Mouse (Mus musculus) spleen, postnatal 4 days (tissue): ENCODE results near the gene Wdr37.

ENCODE experiments used
- DNase-seq, 2 experiments: peaks; one replicate each; pipeline ENCODE4 v3.0.0; 2022; ENCODE audit warnings: low spot score in 2 of 2

Gene Wdr37

DNA sequence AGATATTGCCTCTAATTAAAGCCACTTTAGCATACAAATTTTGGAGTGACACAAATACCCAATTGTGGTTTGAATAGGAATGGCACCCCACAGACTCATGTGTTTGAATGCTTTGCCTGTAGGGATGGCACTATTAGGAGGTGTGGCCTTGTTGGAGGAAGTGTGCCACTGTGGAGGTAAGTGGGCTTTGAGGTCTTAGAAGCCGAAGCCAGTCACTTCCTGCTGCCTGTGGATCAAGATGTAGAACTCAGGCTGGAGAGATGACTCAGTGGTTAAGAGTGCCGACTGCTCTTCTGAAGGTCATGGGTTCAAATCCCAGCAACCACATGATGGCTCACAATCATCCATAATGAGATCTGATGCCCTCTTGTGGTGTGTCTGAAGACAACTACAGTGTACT is 30.8 kb downstream of the Wdr37 start:
- DNase-seq = no peak

DNA sequence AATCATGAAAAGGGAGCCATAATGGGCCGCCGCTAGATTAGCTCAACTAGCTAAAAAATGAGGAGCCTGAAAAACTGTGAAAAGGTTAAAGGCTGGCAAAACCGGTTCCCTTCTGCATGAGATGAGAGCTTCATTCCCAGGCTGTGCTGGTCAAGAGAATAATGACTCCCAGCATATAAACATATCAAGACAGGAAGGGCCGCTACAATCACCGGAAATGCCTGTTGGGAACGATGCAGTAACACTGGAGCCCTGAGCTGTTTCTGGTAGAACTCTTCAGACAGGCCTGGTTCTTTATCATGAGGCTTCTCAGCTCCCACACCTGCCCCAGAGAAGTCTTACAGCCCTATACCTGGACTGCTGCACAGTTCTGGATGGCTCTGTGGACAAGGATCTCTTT is 31.8 kb downstream of the Wdr37 start:
- no peak for DNase-seq

DNA sequence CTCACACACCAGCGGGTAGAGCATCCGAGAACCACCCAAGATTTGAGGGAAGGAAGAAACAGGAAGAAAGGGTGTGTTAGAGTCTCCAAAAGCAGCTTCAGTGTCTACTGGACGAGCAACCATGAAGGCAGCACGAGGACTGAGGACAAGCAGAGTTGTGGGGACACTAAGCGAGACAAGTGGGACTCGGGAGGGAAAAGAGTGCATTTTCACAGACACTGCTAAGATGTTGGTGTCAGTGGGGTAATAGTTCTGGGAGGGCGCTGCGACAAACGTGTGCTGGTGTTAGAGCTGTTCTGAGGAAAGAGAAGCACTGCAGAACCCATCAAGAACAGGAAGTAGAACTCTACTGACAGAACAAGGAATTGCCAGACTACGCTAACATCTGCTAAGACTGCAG is 32.6 kb downstream of the Wdr37 start:
- DNase-seq = no peak

GRCm38 (mm10) chr13:8838394-8838793 is 33.3 kb downstream of the Wdr37 start:
- DNase-seq = no peak

GRCm38 (mm10) chr13:8834573-8834972 is 37.1 kb downstream of the Wdr37 start:
- DNase-seq = peak in 1 of 2 experiments; percentile 7

DNA sequence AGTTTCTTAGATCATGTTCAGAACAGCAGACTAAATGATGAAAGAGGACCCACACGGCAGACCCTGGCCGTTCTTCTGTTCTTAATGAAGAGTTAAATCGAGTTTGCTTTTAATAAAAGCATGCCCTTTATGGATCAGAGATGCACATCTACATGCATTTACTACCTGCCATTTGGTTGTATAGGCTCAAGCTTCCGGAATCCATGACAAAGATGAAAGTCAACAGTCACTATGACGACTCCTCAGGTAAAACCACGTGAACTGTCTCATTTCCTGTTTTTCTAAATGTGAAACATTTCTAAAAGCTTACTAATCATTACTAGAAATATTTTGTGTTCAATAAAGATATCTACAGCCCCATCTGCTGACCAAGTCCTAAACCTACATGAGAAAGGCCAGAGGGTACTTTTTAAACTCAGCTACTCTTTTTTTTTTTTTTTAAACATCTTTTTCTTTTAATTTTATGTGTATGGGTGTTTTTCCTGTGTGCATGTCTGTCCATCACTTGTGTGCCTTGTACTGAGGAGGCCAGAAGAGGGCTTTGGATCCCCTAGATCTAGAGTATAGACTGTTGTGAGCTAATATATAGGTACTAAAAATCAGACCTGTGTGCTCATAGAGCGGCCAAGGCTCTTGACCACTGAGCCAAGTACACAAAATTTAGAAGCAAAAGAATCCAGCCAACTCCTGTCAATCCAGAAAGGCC is 40.0 kb downstream of the Wdr37 start:
- no peak for DNase-seq

DNA sequence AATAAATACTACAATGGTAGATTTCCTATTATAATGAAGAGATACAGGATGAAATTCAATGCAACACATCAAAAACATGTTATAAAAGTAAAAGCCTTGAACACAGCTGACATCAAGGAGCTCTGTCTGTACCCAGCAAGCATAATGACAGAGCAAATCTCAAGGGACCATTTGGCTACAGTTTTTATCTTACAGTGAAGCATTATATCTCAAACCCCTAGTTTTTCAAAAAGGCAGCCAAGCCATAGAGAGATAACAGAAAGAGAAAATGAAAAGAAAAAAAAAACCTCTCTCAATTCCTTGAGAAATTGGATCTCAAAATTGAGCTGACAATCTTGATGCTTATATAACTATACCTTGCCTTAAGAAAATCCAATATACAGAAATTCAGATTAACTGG is 41.0 kb downstream of the Wdr37 start:
- DNase-seq = no peak

GRCm38 (mm10) chr13:8829784-8830183 is 41.9 kb downstream of the Wdr37 start:
- DNase-seq = no peak

GRCm38 (mm10) chr13:8828946-8829345 is 42.8 kb downstream of the Wdr37 start:
- peak; percentile 7 for DNase-seq

DNA sequence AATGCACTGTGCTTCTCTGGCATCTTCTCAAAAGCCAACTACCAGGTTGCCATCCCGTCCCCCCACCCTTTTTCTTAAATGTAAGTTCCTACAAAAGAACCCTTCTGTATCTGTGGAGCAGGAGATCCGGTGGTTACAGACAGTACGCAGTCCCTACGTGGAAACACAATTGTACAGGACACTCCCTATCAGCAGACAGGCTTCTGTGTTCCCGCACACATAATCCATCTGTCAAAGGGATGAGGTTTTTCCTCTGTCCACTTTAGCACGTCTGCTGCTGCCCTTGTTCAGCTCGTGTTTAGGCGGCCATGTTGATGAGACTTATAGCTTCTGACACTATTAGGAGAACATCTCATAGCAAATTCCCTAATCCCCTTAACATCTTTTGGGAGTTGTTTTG is 48.2 kb downstream of the Wdr37 start:
- DNase-seq = peak in 1 of 2 experiments; percentile 31

DNA sequence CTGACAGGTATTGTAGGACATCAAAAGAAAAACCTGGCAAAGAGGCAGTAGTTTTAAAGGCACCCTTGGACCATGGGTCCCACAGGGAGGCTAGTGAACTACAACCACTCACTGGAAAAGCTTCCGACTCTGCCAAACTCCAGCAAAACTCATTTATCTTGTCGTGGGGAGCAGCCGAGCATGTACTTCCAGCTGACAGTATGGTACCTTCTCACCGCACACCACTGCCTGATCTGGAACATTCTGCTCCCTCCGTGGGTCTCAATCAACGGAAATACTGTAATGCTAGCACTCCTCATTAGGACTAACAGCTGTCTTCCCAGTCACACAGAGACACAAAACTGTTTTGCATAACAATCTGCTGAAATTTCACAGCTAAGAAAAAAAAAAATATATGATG is 48.6 kb downstream of the Wdr37 start:
- DNase-seq = peak in 1 of 2 experiments; percentile 33

- peak in 1 of 2 experiments; percentile 32 for DNase-seq
These were observed 49.5 kb downstream of the Wdr37 start for GRCm38 (mm10) chr13:8822201-8822600.

GRCm38 (mm10) chr13:8805931-8806330 is 65.8 kb downstream of the Wdr37 start:
- peak in 1 of 2 experiments; percentile 5 for DNase-seq

DNA sequence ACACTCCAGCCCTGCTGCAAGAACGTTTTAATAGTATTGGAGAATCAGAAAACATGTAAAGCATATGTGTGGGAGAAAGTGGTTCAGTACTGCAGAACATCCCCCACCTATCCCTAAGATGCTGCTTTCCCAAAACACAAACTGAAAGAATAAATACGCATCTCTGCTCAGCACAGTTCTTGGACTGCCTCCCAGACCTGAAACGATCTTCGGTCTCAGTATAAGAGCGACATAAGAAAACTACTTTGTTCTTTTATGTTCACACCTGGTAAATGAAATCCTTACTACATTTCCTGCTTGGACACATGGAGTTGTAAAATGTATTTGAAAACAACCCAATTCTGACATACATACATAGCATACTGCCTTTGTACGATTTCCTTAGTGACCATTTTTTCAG is 71.1 kb downstream of the Wdr37 start:
- no peak for DNase-seq

GRCm38 (mm10) chr13:8793217-8793616 is 78.5 kb downstream of the Wdr37 start:
- DNase-seq = peak in 1 of 2 experiments; percentile 16

DNA sequence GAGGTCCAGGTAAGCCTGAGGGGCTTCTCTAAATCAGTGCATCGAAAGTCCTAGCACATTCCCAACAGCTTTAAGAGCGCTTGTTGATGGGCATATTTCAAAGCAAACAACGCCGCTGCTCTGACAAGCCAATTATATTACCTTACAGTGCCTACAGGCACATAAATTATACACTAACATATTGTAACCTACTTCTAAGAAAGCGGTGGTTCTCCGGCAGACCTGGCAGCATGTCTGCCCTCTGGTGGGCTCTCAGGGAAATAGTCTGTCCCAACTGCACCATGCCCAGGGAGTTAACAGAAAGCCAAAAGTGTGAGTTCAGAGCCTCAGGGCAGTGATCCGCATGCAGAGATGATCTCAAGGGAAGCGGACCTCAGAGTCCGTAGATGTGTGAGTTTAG is 86.5 kb downstream of the Wdr37 start:
- DNase-seq = peak in 1 of 2 experiments; percentile 65

DNA sequence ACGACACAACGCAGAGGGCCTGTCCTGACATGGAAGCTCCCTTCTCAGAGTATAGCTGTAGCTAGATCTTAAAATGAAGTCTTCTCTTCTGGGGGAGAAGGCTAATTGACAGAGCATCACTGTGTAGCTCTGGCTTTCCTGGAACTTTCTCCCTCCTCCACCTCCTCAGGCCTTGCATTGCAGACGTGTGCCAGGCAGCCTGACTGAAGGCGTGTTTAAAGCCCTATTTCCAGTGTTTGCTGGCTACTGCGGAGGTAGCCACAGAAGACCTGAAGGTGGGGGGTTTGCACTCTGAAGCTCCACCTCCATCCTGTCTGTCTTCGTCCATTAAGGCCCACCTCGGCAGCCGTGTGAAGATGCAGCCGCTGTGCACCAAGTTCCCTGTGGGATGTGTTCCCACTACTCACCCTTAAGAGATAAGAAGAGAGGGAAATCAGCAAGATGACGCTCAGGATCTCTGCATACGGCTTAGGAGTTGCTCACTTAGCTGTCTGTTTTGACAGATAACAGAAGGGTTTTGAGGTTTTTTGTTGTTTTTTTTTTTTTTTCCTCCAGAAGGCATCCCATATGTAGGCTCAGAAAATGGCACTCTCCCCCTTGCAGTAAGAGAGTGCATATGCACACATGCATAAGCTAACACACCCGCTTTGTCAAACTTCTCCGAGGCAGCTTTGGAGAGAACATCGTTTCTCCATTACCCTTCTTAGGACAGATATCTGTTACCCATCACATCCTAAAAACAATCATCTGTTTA is 87.2 kb downstream of the Wdr37 start:
- no peak for DNase-seq

GRCm38 (mm10) chr13:8783686-8784307 is 87.9 kb downstream of the Wdr37 start:
- DNase-seq = no peak

- DNase-seq = no peak
These were observed 89.1 kb downstream of the Wdr37 start for GRCm38 (mm10) chr13:8782636-8783035.

GRCm38 (mm10) chr13:8780441-8780840 is 91.3 kb downstream of the Wdr37 start:
- DNase-seq = peak; percentile 56 to 78

GRCm38 (mm10) chr13:8770616-8771015 is 101.1 kb downstream of the Wdr37 start:
- DNase-seq = no peak

- DNase-seq = no peak
These were observed 102.0 kb downstream of the Wdr37 start for GRCm38 (mm10) chr13:8769654-8770227.
